30 mouse cellular contexts compared by ENCODE assay signal in genomic region chrX:107298761-107299160, GRCm38 (mm10). TPM values are rescaled to one million over a fixed set of nuclear protein-coding genes. Genes with fewer than 3 reads are reported as not detected.
DNase-seq lines count a peak whose midpoint lies in the region; ATAC-seq and TF ChIP-seq lines count a peak whose summit lies in the region.
"Had no signal": no experiment of that assay in that cellular context is flagged by ENCODE, and none has a peak within 500 bp of the region (broad histone marks: within the 10 kb centered on the region; RNA-seq: fewer than 3 reads in every experiment).

No protein-coding gene starts in this region.

- no peak overlapping the region for H3K27ac ChIP-seq in CH12.LX (ENCODE audit: insufficient read depth, low read depth)
- H3K27ac ChIP-seq in bone marrow macrophage, adult 2 months (ENCODE audit: insufficient read depth, low read depth, low read length): peak overlapping the region; percentile 30; the same call in 1 of the 2 replicates
- no peak overlapping the region for H3K27ac ChIP-seq in midbrain, embryonic 15.5 days
- H3K27ac ChIP-seq: embryonic facial prominence, embryonic 10.5 days; embryonic facial prominence, embryonic 13.5 days; forebrain, embryonic 10.5 days; forebrain, embryonic 13.5 days; heart, adult 2 months; heart, embryonic 10.5 days; hindbrain, embryonic 14.5 days; hindbrain, postnatal 0 days had no signal

- intact Hi-C loops in gastrocnemius, postnatal 36 days (cut with DNase I): no loop called here

- in situ Hi-C loops in CH12.LX (cut with MboI; ENCODE audit: low pct_ligation_motif_present, low pct_unique_long_range_greater_than_20kb, low sequenced_read_pairs): no loop called here

- H3K27me3 ChIP-seq in CH12.LX (replicated peaks): no peaks in the 10 kb centered on the region
- no peaks in the 10 kb centered on the region for H3K27me3 ChIP-seq in midbrain, embryonic 15.5 days (replicated peaks)
- H3K27me3 ChIP-seq: embryonic facial prominence, embryonic 13.5 days; forebrain, embryonic 13.5 days had no signal

- no peak overlapping the region for H3K4me3 ChIP-seq in CH12.LX (replicated peaks in 1 of 3; ENCODE audit: low read depth in 2 of 3, low read length in 2 of 3, poor library complexity in 1 of 3)
- no peak overlapping the region for H3K4me3 ChIP-seq in bone marrow macrophage, adult 2 months (ENCODE audit: insufficient read depth, low read length)
- no peak overlapping the region for H3K4me3 ChIP-seq in midbrain, embryonic 15.5 days
- H3K4me3 ChIP-seq: embryonic facial prominence, embryonic 10.5 days; embryonic facial prominence, embryonic 13.5 days; forebrain, embryonic 10.5 days; forebrain, embryonic 13.5 days; heart, adult 2 months; heart, embryonic 10.5 days had no signal

- no peak for TF ChIP-seq RAD21 in CH12.LX (IDR thresholded peaks at IDR 0.05; ENCODE audit: low read depth, low read length)

- no peak for DNase-seq in CH12.LX (ENCODE audit: extremely low read depth)
- DNase-seq in gastrocnemius, postnatal 25 days: no peak
- no peak for DNase-seq in gastrocnemius, postnatal 36 days
- DNase-seq: adrenal gland, postnatal 10 days; adrenal gland, postnatal 36 days; cerebellum, adult 11 months; cerebellum, adult 2 months; cerebellum, adult 9-11 months; cerebellum, postnatal 25 days; embryo, embryonic 11 days; gastrocnemius, postnatal 10 days; heart, adult 2 months; kidney, adult 2 months had no signal

- peak; percentile 23 for ATAC-seq in inflammation-experienced regulatory T-cells, adult 6 months
- ATAC-seq in neutrophil, adult 5-6 weeks (ENCODE audit: extremely low read depth, insufficient number of reproducible peaks, low FRiP score, poor library complexity, severe bottlenecking): 0 out of 2 replicates have a peak, but pooled peaks have one; percentile 36
- no peak for ATAC-seq in midbrain, embryonic 15.5 days (replicated peaks)
- no peak for ATAC-seq in activated CD4-positive, CD25-positive, alpha-beta regulatory T cell, adult 4 months
- ATAC-seq: forebrain, embryonic 13.5 days; forebrain, embryonic 16.5 days; hindbrain, postnatal 0 days; intestine, postnatal 0 days had no signal

- no peaks in the 10 kb centered on the region for H3K36me3 ChIP-seq in CH12.LX (replicated peaks in 1 of 2; ENCODE audit: control insufficient read depth in 1 of 2, insufficient read depth in 1 of 2, low read length in 1 of 2)
- H3K36me3 ChIP-seq in midbrain, embryonic 15.5 days (replicated peaks): no peaks in the 10 kb centered on the region
- H3K36me3 ChIP-seq: embryonic facial prominence, embryonic 10.5 days; embryonic facial prominence, embryonic 13.5 days; forebrain, embryonic 10.5 days; G1E; heart, embryonic 10.5 days had no signal

- H3K9me3 ChIP-seq in CH12.LX (replicated peaks; ENCODE audit: low read length): no peaks in the 10 kb centered on the region
- no peaks in the 10 kb centered on the region for H3K9me3 ChIP-seq in midbrain, embryonic 15.5 days
- H3K9me3 ChIP-seq: embryonic facial prominence, embryonic 10.5 days; embryonic facial prominence, embryonic 13.5 days; forebrain, embryonic 10.5 days; forebrain, embryonic 13.5 days; G1E; heart, embryonic 10.5 days had no signal

- dilution Hi-C loops in CH12.LX (cut with MboI; ENCODE audit: extremely low pct_ligation_motif_present, extremely low pct_unique_long_range_greater_than_20kb, low sequenced_read_pairs): no loop called here

- H3K79me2 ChIP-seq in CH12.LX (replicated peaks; ENCODE audit: control insufficient read depth, extremely low read depth, insufficient read depth, poor library complexity, severe bottlenecking): no peaks in the 10 kb centered on the region

- H3K4me2 ChIP-seq in CH12.LX (ENCODE audit: insufficient read depth, low read depth, poor library complexity, severe bottlenecking): no peak overlapping the region
- no peak overlapping the region for H3K4me2 ChIP-seq in midbrain, embryonic 15.5 days
- H3K4me2 ChIP-seq: embryonic facial prominence, embryonic 13.5 days; forebrain, embryonic 13.5 days; hindbrain, embryonic 14.5 days had no signal

- no peak for TF ChIP-seq CTCF in CH12.LX (conservative IDR thresholded peaks at IDR 0.05 in 1 of 2, IDR thresholded peaks at IDR 0.05 in 1 of 2; ENCODE audit: low read depth in 2 of 2, low read length in 2 of 2)
- TF ChIP-seq CTCF in bone marrow macrophage, adult 2 months (IDR thresholded peaks at IDR 0.05; ENCODE audit: low read depth, low read length): no peak

- TF ChIP-seq POLR2A in CH12.LX (IDR thresholded peaks at IDR 0.05; ENCODE audit: low read depth, low read length): no peak
- no peak for TF ChIP-seq POLR2A in bone marrow macrophage, adult 2 months (IDR thresholded peaks at IDR 0.05; ENCODE audit: borderline replicate concordance, low read depth, low read length)

- TF ChIP-seq EP300 in CH12.LX (IDR thresholded peaks at IDR 0.05; ENCODE audit: low read length): 0 out of 2 replicates have a peak, but pooled peaks have one; percentile 11

- no peaks in the 10 kb centered on the region for H3K4me1 ChIP-seq in CH12.LX (ENCODE audit: control insufficient read depth in 1 of 2, insufficient read depth in 2 of 2)
- H3K4me1 ChIP-seq in bone marrow macrophage, adult 2 months (ENCODE audit: control insufficient read depth, insufficient read depth, low read length): peaks cover 5% of the 10 kb centered on the region
- no peaks in the 10 kb centered on the region for H3K4me1 ChIP-seq in midbrain, embryonic 15.5 days
- H3K4me1 ChIP-seq: embryonic facial prominence, embryonic 10.5 days; embryonic facial prominence, embryonic 13.5 days; forebrain, embryonic 10.5 days; forebrain, embryonic 13.5 days; heart, embryonic 10.5 days had no signal

- H3K9ac ChIP-seq in CH12.LX (ENCODE audit: insufficient read depth, low read depth): no peak overlapping the region
- H3K9ac ChIP-seq in midbrain, embryonic 15.5 days: no peak overlapping the region
- H3K9ac ChIP-seq: embryonic facial prominence, embryonic 13.5 days; forebrain, embryonic 13.5 days; hindbrain, embryonic 14.5 days had no signal

TF ChIP-seq in CH12.LX, 34 proteins besides CTCF, POLR2A, EP300 and RAD21:
- TF ChIP-seq MAX (IDR thresholded peaks at IDR 0.05; ENCODE audit: low read length): no peak

RNA-seq across cellular contexts. Expression of gene Gpr174, which starts 43.1 kb away (rescaled TPM):
- total RNA-seq in CH12.LX (2012; rRNA removed): 8.5 and 13.3 TPM in 2 replicates
- total RNA-seq in CH12.LX (2014; rRNA removed): 30.3 and 39.3 TPM in 2 replicates
- 15.2 and 16.2 TPM in 2 replicates for polyA plus RNA-seq in CH12.LX (2012; ENCODE audit: insufficient read length, low read depth)
- polyA plus RNA-seq in bone marrow macrophage, adult 2 months (2012; ENCODE audit: insufficient read depth, insufficient read length, missing spikeins): not detected in 2 replicates
- polyA plus RNA-seq in inflammation-experienced regulatory T-cells, adult 6 months (2017; shearing (Covaris generic)): 10 to 100 TPM; 73.9 to 90.6 (median 83.9) TPM
- 51.8 and 57.1 TPM in 2 replicates for total RNA-seq in neutrophil, adult 5-6 weeks (2017)
- polyA plus RNA-seq in midbrain, embryonic 15.5 days (2015; fragmentation: Nextera tagmentation; extraction: Ambion mirVana): 0.14 TPM in 1 of 2 replicates, not detected in the other
- not detected for total RNA-seq in gastrocnemius, postnatal 25 days (2021)
- total RNA-seq in gastrocnemius, postnatal 36 days (2021): under 1 TPM in 1 of 2 experiments, not detected in 1; 0.10 TPM
- 10 to 100 TPM; 68.5 to 85.2 TPM for polyA plus RNA-seq in activated CD4-positive, CD25-positive, alpha-beta regulatory T cell, adult 4 months (2017; shearing (Covaris generic))
- total RNA-seq: adrenal gland, postnatal 36 days; gastrocnemius, adult 18-20 months; hindbrain, postnatal 0 days had no signal
- polyA plus RNA-seq: cerebellum, adult 2 months; embryonic facial prominence, embryonic 10.5 days; embryonic facial prominence, embryonic 13.5 days; forebrain, embryonic 10.5 days; forebrain, embryonic 13.5 days; G1E; heart, embryonic 10.5 days; hindbrain, embryonic 11.5 days; hindbrain, embryonic 14.5 days; intestine, postnatal 0 days had no signal

Comparison
In these comparisons a context has a peak if more than half of its experiments do, and no peak if none do; other contexts are left out.
1. ATAC-seq: peak in inflammation-experienced regulatory T-cells, adult 6 months (single experiment) and neutrophil, adult 5-6 weeks (single experiment); none in midbrain, embryonic 15.5 days (single experiment) and activated CD4-positive, CD25-positive, alpha-beta regulatory T cell, adult 4 months (single experiment).
2. RNA of gene Gpr174, which starts 43.1 kb away (polyA plus RNA-seq): 68.5 to 85.2 TPM in activated CD4-positive, CD25-positive, alpha-beta regulatory T cell, adult 4 months, 73.9 to 90.6 TPM in inflammation-experienced regulatory T-cells, adult 6 months and 15.2 to 16.2 TPM in CH12.LX; 0.14 TPM in midbrain, embryonic 15.5 days and not detected in bone marrow macrophage, adult 2 months; every median in the first group is over 10 times any median in the second.